Mouse (Mus musculus) cerebellum, adult 9-10 months (tissue): ENCODE data around the gene Rdh9.

Experiments used
- DNase-seq: peaks from one replicate; pipeline ENCODE4 v3.0.0; 2022

Rdh9 gene

GRCm38 (mm10) chr10:127776011-127776410 is at the start of gene Rdh9:
Gene Rdh9 (plus strand): TSS chr10:127776386.
- DNase-seq, result no peak

GRCm38 (mm10) chr10:127728437-127728836 is 47.7 kb upstream of the Rdh9 start:
- DNase-seq, result no peak

- no peak for DNase-seq
Observed at GRCm38 (mm10) chr10:127730285-127730932, 45.8 kb upstream of the Rdh9 start.

GRCm38 (mm10) chr10:127730933-127731310 is 45.3 kb upstream of the Rdh9 start:
- no peak for DNase-seq

- no peak for DNase-seq
Observed at GRCm38 (mm10) chr10:127731397-127731796, 44.8 kb upstream of the Rdh9 start.

- no peak for DNase-seq
Observed at GRCm38 (mm10) chr10:127734434-127734833, 41.8 kb upstream of the Rdh9 start.

GRCm38 (mm10) chr10:127736266-127736665 is 39.9 kb upstream of the Rdh9 start:
- DNase-seq, result no peak

GRCm38 (mm10) chr10:127736916-127737315 is 39.3 kb upstream of the Rdh9 start:
- DNase-seq, result no peak

GRCm38 (mm10) chr10:127737552-127737951 is 38.6 kb upstream of the Rdh9 start:
- no peak for DNase-seq

- peak; percentile 18 for DNase-seq
Observed at GRCm38 (mm10) chr10:127738151-127738882, 37.9 kb upstream of the Rdh9 start.

- peak; percentile 65 for DNase-seq
Observed at GRCm38 (mm10) chr10:127739083-127739660, 37.0 kb upstream of the Rdh9 start, which contains the start of gene Zbtb39. Gene Zbtb39 (plus strand): TSS chr10:127739538.

GRCm38 (mm10) chr10:127739661-127740161 is 36.5 kb upstream of the Rdh9 start:
- DNase-seq, result no peak

- DNase-seq, result no peak
Observed at GRCm38 (mm10) chr10:127744661-127745060, 31.5 kb upstream of the Rdh9 start.

GRCm38 (mm10) chr10:127745886-127746285 is 30.3 kb upstream of the Rdh9 start:
- DNase-seq, result no peak

GRCm38 (mm10) chr10:127747254-127747653 is 28.9 kb upstream of the Rdh9 start:
- DNase-seq, result no peak

GRCm38 (mm10) chr10:127748847-127749612 is 27.2 kb upstream of the Rdh9 start:
- DNase-seq, result no peak

- no peak for DNase-seq
Observed at GRCm38 (mm10) chr10:127750136-127750777, 25.9 kb upstream of the Rdh9 start.

- no peak for DNase-seq
Observed at GRCm38 (mm10) chr10:127751548-127751947, 24.6 kb upstream of the Rdh9 start, which contains the start of gene Gpr182. Gene Gpr182 (minus strand): TSS chr10:127751732.

- DNase-seq, result no peak
Observed at GRCm38 (mm10) chr10:127754566-127755166, 21.5 kb upstream of the Rdh9 start.

- DNase-seq, result no peak
Observed at GRCm38 (mm10) chr10:127755246-127755645, 20.9 kb upstream of the Rdh9 start.

- DNase-seq, result no peak
Observed at GRCm38 (mm10) chr10:127755770-127756468, 20.3 kb upstream of the Rdh9 start.
